Mouse (Mus musculus): ENCODE results near the gene Polg.
A peak's percentile ranks its signal among the peaks of the same experiment; 100 is the strongest.

- TF ChIP-seq CTCF (IDR thresholded peaks at IDR 0.05; ENCODE audit: low read depth) = peak; percentile 81
- no peak for TF ChIP-seq EP300 (IDR thresholded peaks at IDR 0.05; ENCODE audit: low read depth)
Measured at GRCm38 (mm10) chr7:79493915-79494314, 27.8 kb upstream of the Polg start.

All from liver, postnatal 0 days (tissue).